Mouse (Mus musculus): ENCODE results near the gene Sfxn3.

- no peak for TF ChIP-seq E2F4 (IDR thresholded peaks at IDR 0.05; ENCODE audit: insufficient read depth)
- no peak for TF ChIP-seq POLR2AphosphoS2 (IDR thresholded peaks at IDR 0.05; ENCODE audit: insufficient read length, low read depth)
- TF ChIP-seq POLR2A (IDR thresholded peaks at IDR 0.05; ENCODE audit: insufficient read length, low read depth) = no peak
- TF ChIP-seq MAX (IDR thresholded peaks at IDR 0.05; ENCODE audit: low read depth) = no peak
- TF ChIP-seq MYOG (IDR thresholded peaks at IDR 0.05; ENCODE audit: control insufficient read depth in 1 of 3, insufficient read depth in 1 of 3, insufficient read length in 2 of 3, low read depth in 2 of 3) = no peak
- TF ChIP-seq USF1 (IDR thresholded peaks at IDR 0.05; ENCODE audit: low read depth) = no peak
- no peak for TF ChIP-seq CEBPB (IDR thresholded peaks at IDR 0.05; ENCODE audit: insufficient read depth, poor library complexity, severe bottlenecking)
- no peak for TF ChIP-seq SRF (IDR thresholded peaks at IDR 0.05; ENCODE audit: control insufficient read depth, insufficient read length, low read depth)
These were observed 15.5 kb upstream of the Sfxn3 start for GRCm38 (mm10) chr19:45031780-45032179.
